Mouse (Mus musculus) thymus, adult 2 months (tissue): ENCODE results near the gene Slc6a6.

Source experiments
- CTCF ChIP-seq: fragments of 200-500 bp; IDR thresholded peaks from 2 replicates; pipeline ENCODE4 v1.5.1; 2012; ENCODE audit warnings: mild to moderate bottlenecking, control low read depth, low read length, moderate library complexity, borderline replicate concordance; ENCODE audit not compliant: control insufficient read depth, poor library complexity, insufficient read depth; ENCODE audit errors: extremely low read depth
- POLR2A ChIP-seq: fragments of 200-500 bp; IDR thresholded peaks from 2 replicates; pipeline ENCODE4 v1.6.1; 2012; ENCODE audit warnings: mild to moderate bottlenecking, low read length, control low read depth, moderate library complexity; ENCODE audit not compliant: control insufficient read depth, poor library complexity, insufficient read depth; ENCODE audit errors: extremely low read depth

DNA sequence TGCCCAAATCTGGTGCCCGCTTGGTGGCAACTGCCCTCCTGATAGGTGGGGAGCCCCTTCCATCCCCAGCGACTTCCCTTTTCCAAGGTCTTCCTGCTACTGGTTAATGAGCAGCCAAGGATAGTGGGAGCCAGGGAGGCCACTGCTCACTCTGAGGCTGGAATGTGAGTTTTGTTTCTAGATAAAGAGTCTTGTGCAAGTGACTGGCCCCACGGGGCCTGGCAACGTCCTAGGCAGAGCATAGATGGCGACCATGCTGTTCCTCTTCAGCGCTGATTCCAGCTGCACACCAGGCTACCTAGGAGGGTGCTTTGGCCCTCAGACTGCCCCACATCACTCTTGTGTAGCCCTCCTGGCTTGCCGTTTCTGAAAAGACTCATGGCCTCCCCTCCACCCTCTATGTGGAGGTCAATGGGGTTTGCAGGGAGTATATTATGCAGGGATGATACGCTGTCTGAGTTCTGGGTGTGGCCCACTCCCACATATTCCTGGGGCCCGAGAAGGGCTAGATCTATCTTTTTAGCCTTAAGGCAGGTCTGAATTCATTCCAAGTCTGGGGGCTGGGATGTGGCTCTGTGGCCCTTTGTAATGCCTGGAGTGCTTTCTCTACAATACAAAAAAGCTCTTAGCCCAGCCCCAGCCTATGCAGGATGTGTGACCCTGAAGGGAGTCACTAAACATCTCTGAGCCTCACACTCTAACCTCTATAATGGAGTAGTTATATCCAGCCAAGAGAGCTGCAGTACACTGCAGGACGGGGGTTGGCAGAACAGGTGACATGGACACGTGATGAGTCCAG is 17.2 kb downstream of the Slc6a6 start:
- TF ChIP-seq POLR2A (no peak), CTCF (no peak)
